Mouse (Mus musculus) large intestine, adult 2 months (tissue): ENCODE data around the gene Zfp280d. TPM values are rescaled to one million over a fixed set of nuclear protein-coding genes. Genes with fewer than 3 reads are reported as not detected.

Source experiments
- DNase-seq: peaks from one replicate; pipeline ENCODE4 v3.0.0-alpha.2; 2012; ENCODE audit warnings: low read depth, low spot score
- WGBS: fragments of 180-500 bp; shearing (Covaris S2); methylation state at CpG from one replicate; pipeline ENCODE4 v1.1.7; 2018; 5-methylcytosine and 5-hydroxymethylcytosine counted together
- polyA plus RNA-seq: library from polyadenylated mRNA; depleted of rRNA; stranded (reverse); fragments of >200 nt; gene quantifications from 2 replicates; pipeline ENCODE4 v1.2.3, GENCODE M21; 2012; rRNA removed

The Zfp280d gene
- polyA plus RNA-seq: 5.0 and 6.7 TPM in 2 replicates

DNA sequence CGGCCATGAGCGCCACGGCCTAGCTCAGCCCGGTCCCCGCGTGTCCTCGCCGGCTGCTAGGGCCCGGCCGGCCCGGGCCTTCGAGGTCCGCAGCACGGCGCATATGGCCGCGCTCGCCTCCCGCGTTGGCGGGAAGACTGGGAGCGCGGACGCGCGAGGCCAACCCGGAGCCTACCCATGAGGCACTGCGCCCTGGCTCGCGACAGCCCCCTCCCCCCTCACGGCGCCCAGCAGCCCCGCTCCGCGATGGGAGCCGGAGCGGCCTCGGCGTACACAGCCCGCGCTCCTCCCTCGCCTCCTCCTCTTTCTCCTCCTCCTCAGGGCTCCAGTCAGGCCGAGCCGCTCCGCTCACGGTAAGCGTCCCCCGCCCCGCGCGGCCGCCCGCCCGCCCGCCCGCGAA is at the start of gene Zfp280d:
TSS of gene Zfp280d (plus strand) at position 184 of the 400 bp plus-strand sequence.
- peak; percentile 57 for DNase-seq
- under 1% methylated on average over 41 of the region's 57 CpGs for WGBS

DNA sequence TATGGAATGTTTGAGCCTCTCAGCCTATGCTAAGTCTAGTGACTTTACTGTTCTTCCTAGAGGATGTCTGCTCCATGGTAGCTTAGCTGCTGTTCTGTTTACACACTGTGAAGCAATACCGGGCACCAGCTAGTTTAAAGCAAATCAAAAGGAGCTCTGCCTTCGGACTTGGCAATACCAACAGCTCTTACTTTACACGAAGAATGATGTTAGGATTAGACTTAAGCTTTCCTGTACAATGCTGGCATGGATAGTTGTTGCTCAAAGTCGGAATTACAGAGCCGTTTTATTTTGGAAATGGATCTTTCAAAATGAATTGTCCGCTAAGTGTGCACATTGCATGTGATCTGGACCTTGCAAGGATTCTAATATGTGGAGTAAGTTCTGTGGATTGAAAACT is 48.1 kb upstream of the Zfp280d start:
- WGBS: 47% methylated on average over 6 of the region's 6 CpGs

DNA sequence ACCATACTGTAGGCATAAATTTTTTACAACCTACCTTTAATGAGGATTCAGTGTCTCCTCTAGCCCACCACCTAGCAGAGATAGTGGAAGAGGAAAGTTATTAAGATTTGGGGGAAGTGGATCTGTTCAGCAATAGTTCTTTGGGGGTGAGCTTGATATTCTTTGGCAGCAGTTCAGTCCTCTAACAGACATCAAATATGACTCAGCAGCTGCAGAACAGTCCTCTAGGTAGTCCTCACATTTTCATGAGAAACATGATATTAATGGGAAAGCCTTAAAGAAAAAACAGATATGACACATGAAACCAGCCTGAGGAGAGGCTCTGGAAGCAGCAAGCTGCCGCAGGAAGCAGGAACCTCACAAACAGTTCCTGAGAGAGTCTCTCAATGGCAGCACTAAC is 22.0 kb upstream of the Zfp280d start:
- WGBS: 88% methylated on average over 1 of the region's 1 CpGs

More for the DNA sequence above, 48.1 kb upstream of the Zfp280d start:
- DNase-seq: no peak

DNA sequence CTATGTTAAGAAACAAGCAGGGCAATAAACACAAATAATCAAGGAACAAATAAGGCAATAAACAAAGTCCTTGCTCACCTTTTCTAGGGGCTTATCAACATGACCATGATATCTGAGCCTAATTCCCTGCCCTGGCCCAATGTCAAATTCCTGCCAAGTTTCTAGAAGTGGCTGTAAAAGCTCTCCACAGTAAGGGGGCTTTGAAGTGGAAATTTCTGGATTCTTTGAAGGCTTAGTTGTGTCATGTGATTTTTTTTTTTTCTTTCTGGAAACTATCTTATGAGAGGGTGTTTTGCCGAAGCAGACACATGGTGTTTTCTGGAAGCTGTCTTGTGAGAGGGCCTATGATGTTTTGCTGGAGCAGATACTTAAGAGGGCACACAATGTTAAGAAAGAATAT is 19.4 kb upstream of the Zfp280d start:
- WGBS: 92% methylated on average over 1 of the region's 1 CpGs

More for the DNA sequence above, 22.0 kb upstream of the Zfp280d start:
- DNase-seq: no peak

DNA sequence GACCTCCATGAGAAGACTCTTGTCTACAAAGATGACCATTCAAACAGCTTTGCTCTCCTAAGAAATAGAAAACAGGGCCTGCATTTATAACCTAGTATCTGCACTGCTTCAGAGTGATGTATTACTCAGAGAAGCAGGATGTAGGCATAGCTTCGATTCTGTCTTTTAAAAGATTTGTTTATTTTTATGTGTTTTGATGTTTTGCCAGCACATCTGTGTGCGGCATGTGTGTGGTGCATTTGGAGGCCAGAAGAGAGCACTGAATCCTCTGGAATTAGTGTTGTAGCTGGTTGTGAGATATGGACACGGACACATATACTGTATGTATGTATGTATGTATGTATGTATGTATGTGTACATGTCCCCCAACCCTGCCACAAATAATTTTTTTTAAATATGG is 18.0 kb upstream of the Zfp280d start:
- WGBS: 52% methylated on average over 3 of the region's 3 CpGs
- no peak for DNase-seq

More for the DNA sequence above, 19.4 kb upstream of the Zfp280d start:
- no peak for DNase-seq

DNA sequence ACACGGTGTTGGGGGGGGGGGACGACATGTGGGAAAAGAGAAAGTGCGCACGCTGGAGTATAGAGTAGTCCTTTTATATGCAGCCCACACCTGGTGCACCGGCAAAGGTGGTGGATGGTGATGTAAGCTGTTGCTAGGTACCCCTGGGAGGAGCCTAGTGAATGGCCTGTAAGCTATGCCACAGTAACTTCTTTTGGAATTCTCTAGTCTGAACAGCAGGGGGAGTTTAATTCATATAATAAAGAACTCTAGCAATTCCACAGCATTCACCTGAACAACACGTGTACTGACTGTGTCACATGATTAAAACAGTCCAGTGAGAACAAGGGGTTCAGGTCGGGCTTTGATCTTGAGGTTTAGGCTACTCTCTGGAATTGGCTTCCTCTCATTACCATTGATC is 14.3 kb upstream of the Zfp280d start:
- DNase-seq: no peak
- WGBS: 9% methylated on average over 7 of the region's 7 CpGs

DNA sequence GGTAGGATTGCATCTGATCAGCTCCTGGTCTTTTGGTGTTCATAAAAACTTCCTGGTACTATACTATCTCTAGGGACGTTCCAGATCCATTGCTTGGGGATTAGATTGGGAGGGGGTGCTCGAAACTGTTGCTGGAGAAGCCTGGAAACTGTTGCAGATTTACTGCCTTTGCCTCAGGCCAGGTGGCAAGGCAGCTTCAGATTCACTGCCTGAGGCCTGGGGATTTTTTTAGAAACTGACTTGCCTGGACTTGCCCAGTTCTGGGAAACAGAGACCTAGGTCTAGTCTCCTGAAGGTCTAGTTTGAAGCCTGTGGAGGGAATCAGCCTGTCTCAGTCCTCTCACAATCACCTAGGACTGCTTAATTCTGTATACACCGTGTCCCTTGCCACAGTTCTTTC is 9.8 kb upstream of the Zfp280d start:
- 77% methylated on average over 3 of the region's 3 CpGs for WGBS

DNA sequence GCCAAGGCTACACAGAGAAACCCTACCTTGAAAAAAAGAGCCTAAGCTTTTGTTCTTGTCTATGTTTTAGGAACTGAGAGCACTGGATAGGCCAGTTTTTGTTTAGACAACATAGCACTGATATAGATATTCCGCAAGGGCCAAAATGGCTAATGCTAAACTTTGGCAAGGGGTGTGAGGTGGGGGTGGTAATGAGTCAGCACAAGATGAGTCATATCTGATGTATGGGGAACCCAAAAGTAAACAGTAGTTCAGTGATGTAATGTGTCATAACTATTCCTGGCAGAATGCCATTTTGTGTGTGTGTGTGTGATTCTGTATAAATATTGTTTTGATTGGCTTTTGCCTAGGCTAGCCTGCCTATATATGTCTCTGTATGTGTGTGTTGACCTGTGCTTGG is 4.5 kb upstream of the Zfp280d start:
- no peak for DNase-seq
- 83% methylated on average over 1 of the region's 1 CpGs for WGBS

More for the DNA sequence above, 9.8 kb upstream of the Zfp280d start:
- no peak for DNase-seq

DNA sequence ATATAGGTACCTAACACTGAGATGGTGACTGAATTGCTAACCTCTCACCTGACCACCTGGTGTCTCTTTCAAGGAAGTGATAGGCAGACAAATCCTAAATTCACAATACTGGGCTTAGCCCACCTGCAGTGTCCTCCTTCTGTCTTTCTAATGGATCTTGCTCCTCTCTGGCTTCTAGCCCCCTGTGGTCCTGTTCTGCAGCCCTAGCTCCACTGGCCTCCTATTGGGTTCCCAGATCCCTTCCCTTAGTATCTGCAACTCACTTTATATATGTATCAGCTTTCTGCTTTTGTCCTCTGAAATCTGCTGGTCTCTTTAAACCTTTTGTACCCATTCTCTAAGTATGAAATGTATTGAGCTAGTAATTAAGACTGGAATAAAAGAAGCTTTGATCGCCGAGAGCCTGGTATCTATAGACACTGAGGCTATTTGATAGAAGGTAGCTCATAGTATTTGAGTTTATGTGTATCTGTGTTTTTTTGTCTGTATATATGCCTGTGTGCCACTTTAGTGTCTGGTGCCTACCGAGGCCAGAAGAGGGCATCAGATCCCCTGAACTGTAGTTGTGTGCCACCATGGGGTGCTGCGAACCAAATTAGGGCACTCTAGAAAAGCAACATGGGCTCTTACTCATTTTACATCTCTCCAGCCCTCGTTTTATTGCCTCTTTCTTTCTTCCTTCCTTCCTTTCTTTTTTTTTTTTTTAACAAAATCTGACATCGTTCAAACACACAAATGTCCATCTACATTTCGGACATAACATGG is 832 bp upstream of the Zfp280d start:
- DNase-seq: no peak
- 94% methylated on average over 7 of the region's 7 CpGs for WGBS

DNA sequence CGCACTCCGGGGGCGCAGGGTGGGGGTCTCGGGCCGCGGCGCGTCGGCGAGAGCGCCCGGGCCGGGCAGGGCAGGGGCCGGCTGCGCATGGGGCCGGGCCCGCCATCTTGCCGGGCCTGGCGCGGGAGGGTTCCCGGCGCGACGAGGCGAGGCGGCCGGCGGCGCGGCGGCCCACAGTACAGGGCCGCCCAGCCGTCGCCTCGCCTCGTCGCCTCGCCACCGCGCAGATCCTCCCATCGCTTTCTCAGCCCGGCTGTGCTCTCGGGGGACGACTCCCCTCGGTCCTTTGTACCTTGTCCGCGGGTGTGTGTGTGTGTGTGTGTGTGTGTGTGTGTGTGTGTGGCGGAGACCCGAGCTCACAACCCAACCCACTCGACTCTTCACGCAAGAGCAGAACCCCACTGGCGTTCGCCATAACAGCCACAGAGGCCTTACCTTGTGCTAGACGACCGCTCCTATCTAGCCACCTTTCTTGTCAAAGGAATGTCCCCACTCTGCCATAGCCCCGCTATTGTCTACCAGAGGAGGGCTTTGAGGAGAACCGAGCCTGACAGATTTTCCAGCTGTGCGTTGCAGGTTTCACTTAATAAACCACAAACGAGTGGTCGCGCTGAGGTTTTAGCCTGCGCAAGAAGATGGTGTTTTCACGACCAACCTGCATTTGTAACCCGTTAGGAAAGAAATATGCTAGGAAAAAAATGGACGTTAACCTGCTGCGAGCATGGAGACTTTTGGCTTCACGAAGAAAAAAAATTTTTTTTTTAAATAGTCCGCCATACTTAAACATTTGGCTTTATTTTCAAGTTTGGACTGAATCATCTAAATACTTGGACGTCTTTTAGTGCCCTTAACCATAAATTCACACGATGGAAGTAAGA is 680 bp downstream of the Zfp280d start:
- peak; percentile 28 for DNase-seq
- WGBS: under 1% methylated on average over 54 of the region's 70 CpGs

DNA sequence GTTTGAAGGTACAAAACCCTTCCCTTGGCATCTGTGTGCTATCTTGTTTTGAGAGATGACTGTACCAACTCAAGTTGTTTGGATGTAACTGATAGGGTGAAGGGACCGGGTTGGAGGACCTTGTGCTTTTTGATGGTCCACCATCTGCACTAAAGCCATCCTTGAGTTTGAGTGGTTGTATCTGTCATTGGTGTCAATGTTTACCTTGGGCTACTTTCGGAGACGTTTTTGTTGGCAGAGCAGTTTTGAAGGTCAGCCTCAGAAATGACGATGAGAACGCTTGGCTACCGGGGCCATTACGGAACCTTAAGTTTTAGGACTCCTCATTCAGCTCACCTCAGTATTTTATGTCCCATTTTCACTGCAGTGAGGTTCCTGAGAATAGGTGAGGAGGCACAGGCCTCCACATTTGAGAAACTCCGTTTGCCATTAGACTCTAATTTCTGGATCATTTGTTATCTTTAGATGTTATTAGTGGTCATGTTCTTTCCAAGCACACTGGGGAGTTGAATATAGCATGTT is 1.4 kb downstream of the Zfp280d start:
- WGBS: 11% methylated on average over 8 of the region's 8 CpGs
- no peak for DNase-seq

DNA sequence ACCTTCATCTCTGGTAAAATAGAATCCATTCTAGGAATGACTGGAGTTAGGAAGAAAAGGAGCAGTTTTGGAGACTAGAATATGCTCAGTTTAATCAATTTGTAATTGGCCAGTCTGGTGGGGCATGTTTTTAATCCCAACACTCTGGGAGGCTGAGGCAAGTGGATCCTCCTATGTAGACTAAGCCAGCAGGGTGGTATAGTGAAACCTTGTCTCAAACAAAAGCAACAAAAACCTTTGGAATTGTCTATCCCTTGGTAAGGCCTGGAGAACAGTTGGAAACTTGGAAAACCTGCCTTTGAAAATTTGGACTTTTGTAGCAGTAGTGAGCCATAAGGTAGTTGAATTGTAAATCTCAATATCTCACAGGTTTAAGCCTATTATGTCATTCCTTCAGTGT is 2.3 kb downstream of the Zfp280d start:
- no peak for DNase-seq

DNA sequence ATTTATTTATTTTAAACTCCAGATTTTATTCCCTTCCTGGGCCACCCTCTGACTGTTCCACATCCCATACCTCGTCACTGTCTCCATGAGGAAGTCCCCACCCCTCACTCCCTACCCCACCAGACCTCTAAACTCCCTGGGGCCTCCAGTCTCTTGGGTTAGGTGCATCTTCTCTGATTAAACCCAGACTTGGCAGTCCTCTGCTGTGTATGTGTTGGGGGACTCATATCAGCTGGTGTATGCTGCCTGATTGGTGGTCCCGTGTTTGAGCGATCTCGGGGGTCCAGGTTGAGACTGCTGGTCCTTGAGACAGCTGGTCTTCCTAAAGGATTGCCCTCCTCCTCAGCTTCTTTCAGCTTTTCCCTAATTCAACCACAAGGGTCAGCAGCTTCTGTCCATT is 5.3 kb downstream of the Zfp280d start:
- no peak for DNase-seq
- 85% methylated on average over 4 of the region's 4 CpGs for WGBS

DNA sequence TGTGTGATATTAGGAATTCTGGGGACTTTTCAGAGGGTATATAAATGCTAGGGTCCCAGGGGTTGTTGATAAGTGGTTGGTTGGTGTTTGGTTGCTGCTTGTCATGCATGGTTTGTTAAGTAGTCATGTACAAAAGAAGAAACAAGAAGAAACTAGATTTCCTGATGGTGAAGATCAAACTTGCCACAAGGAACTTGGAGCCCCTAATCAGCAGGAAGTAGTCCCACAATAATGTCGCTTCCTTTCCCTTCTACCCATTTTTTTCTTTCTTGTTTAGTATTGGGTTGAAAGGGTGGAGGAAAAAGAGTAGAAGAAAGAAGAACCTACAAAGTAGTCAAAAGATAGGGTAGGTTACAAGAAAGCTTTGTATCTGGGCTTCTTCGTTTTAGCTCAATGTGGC is 13.0 kb downstream of the Zfp280d start:
- 91% methylated on average over 2 of the region's 2 CpGs for WGBS
- DNase-seq: no peak

DNA sequence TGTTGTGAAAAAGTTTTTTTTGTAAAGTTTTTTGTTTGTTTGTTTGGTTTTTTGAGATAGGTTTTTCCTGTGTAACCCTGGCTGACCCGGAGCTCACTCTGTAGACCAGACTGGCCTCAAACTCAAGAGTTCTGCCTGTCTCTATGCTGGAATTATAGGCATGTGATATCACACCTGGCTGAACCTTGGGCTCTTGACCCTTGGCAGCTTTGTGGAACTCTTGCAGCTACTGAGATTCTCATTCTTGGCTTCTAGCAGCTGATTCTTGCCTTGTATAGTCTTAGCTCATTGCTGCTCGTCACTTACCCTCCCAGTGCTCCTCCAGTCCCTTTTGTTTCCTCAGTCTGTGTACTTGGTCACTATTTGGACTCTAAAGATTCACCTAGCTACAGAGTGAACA is 13.6 kb downstream of the Zfp280d start:
- 75% methylated on average over 2 of the region's 2 CpGs for WGBS
- no peak for DNase-seq

DNA sequence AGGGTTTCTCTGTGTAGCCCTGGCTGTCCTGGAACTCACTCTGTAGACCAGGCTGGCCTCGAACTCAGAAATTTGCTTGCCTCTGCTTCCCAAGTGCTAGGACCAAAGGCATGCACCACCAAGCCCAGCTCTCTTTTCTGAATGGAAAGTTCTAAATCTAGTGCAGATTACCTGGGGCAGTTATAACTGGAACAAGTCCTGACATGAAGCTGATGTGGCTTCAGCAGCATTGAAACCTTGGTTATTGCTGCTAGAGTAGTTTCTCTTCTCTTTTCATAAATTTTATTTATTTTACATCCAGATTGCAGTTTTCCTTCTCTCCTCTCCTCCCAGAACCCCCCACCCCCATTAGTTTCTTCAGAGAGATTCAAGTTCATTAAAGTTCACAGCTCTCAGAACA is 14.4 kb downstream of the Zfp280d start:
- WGBS: 86% methylated on average over 1 of the region's 1 CpGs

DNA sequence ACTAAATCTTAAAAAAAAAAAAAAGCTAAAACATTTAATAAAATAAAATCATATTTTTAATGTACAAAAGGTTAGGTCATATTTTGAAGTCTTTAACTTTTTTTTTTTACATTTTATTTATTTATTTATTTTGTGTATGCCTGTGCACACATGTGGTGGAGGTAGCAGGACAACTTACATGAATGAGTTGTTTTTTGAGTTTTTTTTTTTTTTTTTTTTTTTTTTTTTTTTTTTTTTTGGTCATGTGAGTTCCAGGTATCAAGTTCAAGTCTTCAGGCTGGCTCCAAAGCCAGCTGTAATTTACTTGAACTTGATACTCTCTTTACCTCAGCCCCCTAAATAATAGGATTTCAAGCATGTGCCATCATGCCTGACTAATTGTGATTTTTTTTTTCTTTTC is 19.4 kb downstream of the Zfp280d start:
- no peak for DNase-seq

More for the DNA sequence above, 14.4 kb downstream of the Zfp280d start:
- no peak for DNase-seq

DNA sequence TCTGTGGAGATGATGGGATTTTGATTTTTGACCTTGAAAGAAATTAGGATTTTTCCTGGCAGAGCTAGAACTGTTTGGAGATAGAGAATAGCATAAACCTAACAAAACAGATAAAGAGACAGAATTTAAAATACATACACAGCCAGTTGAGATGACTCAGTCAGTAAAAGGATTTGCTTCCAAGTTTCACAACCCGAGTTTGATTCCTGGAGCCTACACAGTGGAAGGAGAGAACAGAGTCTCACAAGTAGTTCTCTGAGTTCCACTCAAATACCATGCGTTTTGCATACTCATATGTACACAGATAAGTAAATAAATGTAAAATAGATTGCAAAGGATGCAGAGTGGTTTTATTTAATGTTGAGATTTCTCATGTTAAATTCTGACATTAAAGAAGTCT is 35.1 kb downstream of the Zfp280d start:
- 81% methylated on average over 2 of the region's 2 CpGs for whole genome bisulfite sequencing
- no peak for DNase-seq

DNA sequence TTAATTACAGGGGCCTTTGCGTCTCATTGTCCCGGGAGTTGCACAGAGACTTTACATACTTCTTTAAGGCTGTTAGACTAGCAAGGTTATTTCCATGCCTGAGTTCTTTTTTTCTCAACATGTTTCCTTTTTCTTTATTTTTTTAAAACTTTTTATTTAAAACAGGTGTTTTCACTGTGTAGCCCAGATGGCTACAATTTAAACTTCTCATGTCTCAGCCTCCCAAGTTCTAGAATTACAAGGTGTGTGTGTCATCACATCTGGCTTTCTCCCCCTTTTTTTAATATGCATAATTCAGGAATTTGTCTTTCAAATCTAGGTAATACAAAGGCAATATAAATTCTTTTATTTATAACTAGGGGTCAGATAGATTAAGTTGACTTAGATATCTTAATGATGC is 58.6 kb downstream of the Zfp280d start:
- 95% methylated on average over 2 of the region's 2 CpGs for whole genome bisulfite sequencing
- no peak for DNase-seq

DNA sequence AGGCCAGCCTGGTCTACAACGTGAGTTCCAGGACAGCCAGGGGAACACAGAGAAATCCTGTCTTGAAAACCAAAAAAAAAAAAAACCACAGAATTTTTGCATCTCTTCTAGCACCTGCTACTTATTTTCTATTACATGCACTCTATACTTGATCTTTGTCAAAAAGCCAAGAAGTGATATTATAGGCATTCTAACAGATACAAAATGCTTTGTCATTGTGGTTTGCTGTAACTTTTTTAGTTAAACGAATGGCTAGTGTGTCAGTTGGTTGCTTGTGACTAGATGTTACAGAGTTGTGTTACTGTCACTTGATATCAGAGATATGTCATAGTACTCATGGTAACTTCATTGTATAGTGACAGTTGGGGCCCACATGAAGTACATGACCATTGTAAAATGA is 61.4 kb downstream of the Zfp280d start:
- WGBS: 88% methylated on average over 2 of the region's 2 CpGs
- no peak for DNase-seq

DNA sequence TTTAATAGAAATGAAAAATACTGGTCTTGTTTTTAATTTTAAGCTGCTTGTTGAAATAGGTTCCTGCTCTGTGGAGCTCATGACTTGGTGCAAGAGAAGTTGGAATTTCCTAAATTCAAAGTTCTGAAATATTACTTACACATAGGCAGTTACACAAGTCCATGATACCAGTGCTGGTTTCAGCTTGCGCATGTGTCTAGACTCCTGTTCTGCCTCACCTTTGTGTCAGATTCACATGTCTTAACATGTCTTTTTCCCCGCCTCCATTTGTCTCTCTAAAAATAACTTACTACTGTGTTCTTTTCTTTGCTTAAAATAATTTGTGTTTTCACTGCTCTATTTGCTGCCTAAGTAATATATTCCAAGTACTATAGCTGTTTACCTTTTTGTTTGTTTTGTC is 64.5 kb downstream of the Zfp280d start:
- no peak for DNase-seq
- 96% methylated on average over 2 of the region's 2 CpGs for WGBS
